Mouse (Mus musculus): ENCODE data around the gene Syt16. TPM values are rescaled to one million over a fixed set of nuclear protein-coding genes. Genes with fewer than 3 reads are reported as not detected.

Gene Syt16
- polyA plus RNA-seq, 1 experiment, result not detected

GRCm38 (mm10) chr12:74192552-74192951 lies 195.1 kb downstream of the Syt16 start:
- Histone ChIP-seq H3K79me2 (ENCODE audit: control insufficient read depth, insufficient read depth) (no peaks in the 10 kb centered on the region), H3K4me2 (ENCODE audit: low read depth) (peak overlapping the region; percentile 62)
- TF ChIP-seq TCF3 (IDR thresholded peaks at IDR 0.05; ENCODE audit: insufficient read length, low read depth) (no peak), CEBPB (IDR thresholded peaks at IDR 0.05; ENCODE audit: insufficient read depth, poor library complexity, severe bottlenecking) (peak; percentile 69)

GRCm38 (mm10) chr12:74201410-74201809 lies 203.9 kb downstream of the Syt16 start:
- no peaks in the 10 kb centered on the region for H3K79me2 ChIP-seq (ENCODE audit: control insufficient read depth, insufficient read depth)
- no peak overlapping the region for H3K4me3 ChIP-seq
- TF ChIP-seq TCF12 (IDR thresholded peaks at IDR 0.05; ENCODE audit: insufficient read depth, poor library complexity, severe bottlenecking) (no peak), MYOD1 (IDR thresholded peaks at IDR 0.05; ENCODE audit: control insufficient read depth in 1 of 3, insufficient read length in 2 of 3, low read depth in 2 of 3) (no peak), POLR2AphosphoS2 (IDR thresholded peaks at IDR 0.05; ENCODE audit: insufficient read length, low read depth) (no peak), MAX (IDR thresholded peaks at IDR 0.05; ENCODE audit: low read depth) (no peak), TCF3 (IDR thresholded peaks at IDR 0.05; ENCODE audit: insufficient read length, low read depth) (no peak), USF1 (IDR thresholded peaks at IDR 0.05; ENCODE audit: low read depth) (no peak), E2F4 (IDR thresholded peaks at IDR 0.05; ENCODE audit: insufficient read depth) (no peak), MYOG (IDR thresholded peaks at IDR 0.05; ENCODE audit: control insufficient read depth in 1 of 3, insufficient read depth in 1 of 3, insufficient read length in 2 of 3, low read depth in 2 of 3) (no peak), REST (IDR thresholded peaks at IDR 0.05; ENCODE audit: insufficient read depth, insufficient read length) (no peak), POLR2A (IDR thresholded peaks at IDR 0.05; ENCODE audit: insufficient read length, low read depth) (no peak), CEBPB (IDR thresholded peaks at IDR 0.05; ENCODE audit: insufficient read depth, poor library complexity, severe bottlenecking) (no peak), SRF (IDR thresholded peaks at IDR 0.05; ENCODE audit: control insufficient read depth, insufficient read length, low read depth) (no peak)

More at GRCm38 (mm10) chr12:74192552-74192951, 195.1 kb downstream of the Syt16 start:
- Histone ChIP-seq H3K27me3 (ENCODE audit: control insufficient read depth, insufficient read depth, insufficient read length) (no peaks in the 10 kb centered on the region), H3K4me3 (no peak overlapping the region), H3K36me3 (ENCODE audit: control insufficient read depth, insufficient read depth) (no peaks in the 10 kb centered on the region), H3ac (ENCODE audit: control insufficient read depth, insufficient read length) (no peak overlapping the region)

GRCm38 (mm10) chr12:74202431-74203042 lies 205.1 kb downstream of the Syt16 start:
- Histone ChIP-seq H3K4me2 (ENCODE audit: low read depth) (no peak overlapping the region), H3K4me3 (no peak overlapping the region), H3K27me3 (ENCODE audit: control insufficient read depth, insufficient read depth, insufficient read length) (no peaks in the 10 kb centered on the region), H3ac (ENCODE audit: control insufficient read depth, insufficient read length) (no peak overlapping the region), H3K36me3 (ENCODE audit: control insufficient read depth, insufficient read depth) (no peaks in the 10 kb centered on the region), H3K79me2 (ENCODE audit: control insufficient read depth, insufficient read depth) (no peaks in the 10 kb centered on the region)
- TF ChIP-seq REST (IDR thresholded peaks at IDR 0.05; ENCODE audit: insufficient read depth, insufficient read length) (no peak), TCF12 (IDR thresholded peaks at IDR 0.05; ENCODE audit: insufficient read depth, poor library complexity, severe bottlenecking) (no peak), POLR2AphosphoS2 (IDR thresholded peaks at IDR 0.05; ENCODE audit: insufficient read length, low read depth) (no peak), SRF (IDR thresholded peaks at IDR 0.05; ENCODE audit: control insufficient read depth, insufficient read length, low read depth) (no peak), MYOD1 (IDR thresholded peaks at IDR 0.05; ENCODE audit: control insufficient read depth in 1 of 3, insufficient read length in 2 of 3, low read depth in 2 of 3) (no peak)

More at GRCm38 (mm10) chr12:74201410-74201809, 203.9 kb downstream of the Syt16 start:
- no peak overlapping the region for H3ac ChIP-seq (ENCODE audit: control insufficient read depth, insufficient read length)
- H3K4me2 ChIP-seq (ENCODE audit: low read depth), result no peak overlapping the region
- no peaks in the 10 kb centered on the region for H3K27me3 ChIP-seq (ENCODE audit: control insufficient read depth, insufficient read depth, insufficient read length)
- no peaks in the 10 kb centered on the region for H3K36me3 ChIP-seq (ENCODE audit: control insufficient read depth, insufficient read depth)

- H3K4me2 ChIP-seq (ENCODE audit: low read depth), result no peak overlapping the region
- H3K79me2 ChIP-seq (ENCODE audit: control insufficient read depth, insufficient read depth), result no peaks in the 10 kb centered on the region
- no peaks in the 10 kb centered on the region for H3K27me3 ChIP-seq (ENCODE audit: control insufficient read depth, insufficient read depth, insufficient read length)
- H3ac ChIP-seq (ENCODE audit: control insufficient read depth, insufficient read length), result no peak overlapping the region
- no peak for TF ChIP-seq USF1 (IDR thresholded peaks at IDR 0.05; ENCODE audit: low read depth)
- TF ChIP-seq REST (IDR thresholded peaks at IDR 0.05; ENCODE audit: insufficient read depth, insufficient read length), result no peak
- no peak for TF ChIP-seq POLR2A (IDR thresholded peaks at IDR 0.05; ENCODE audit: insufficient read length, low read depth)
- no peak for TF ChIP-seq TCF3 (IDR thresholded peaks at IDR 0.05; ENCODE audit: insufficient read length, low read depth)
- no peak for TF ChIP-seq MYOG (IDR thresholded peaks at IDR 0.05; ENCODE audit: control insufficient read depth in 1 of 3, insufficient read depth in 1 of 3, insufficient read length in 2 of 3, low read depth in 2 of 3)
- no peak for TF ChIP-seq MYOD1 (IDR thresholded peaks at IDR 0.05; ENCODE audit: control insufficient read depth in 1 of 3, insufficient read length in 2 of 3, low read depth in 2 of 3)
- no peak for TF ChIP-seq TCF12 (IDR thresholded peaks at IDR 0.05; ENCODE audit: insufficient read depth, poor library complexity, severe bottlenecking)
- no peak overlapping the region for H3K4me3 ChIP-seq
- no peaks in the 10 kb centered on the region for H3K36me3 ChIP-seq (ENCODE audit: control insufficient read depth, insufficient read depth)
These were observed 214.7 kb downstream of the Syt16 start for GRCm38 (mm10) chr12:74212156-74212555.

- Histone ChIP-seq H3ac (ENCODE audit: control insufficient read depth, insufficient read length) (no peak overlapping the region), H3K27me3 (ENCODE audit: control insufficient read depth, insufficient read depth, insufficient read length) (no peaks in the 10 kb centered on the region), H3K4me3 (no peak overlapping the region), H3K36me3 (ENCODE audit: control insufficient read depth, insufficient read depth) (no peaks in the 10 kb centered on the region), H3K79me2 (ENCODE audit: control insufficient read depth, insufficient read depth) (no peaks in the 10 kb centered on the region), H3K4me2 (ENCODE audit: low read depth) (no peak overlapping the region)
- TF ChIP-seq POLR2A (IDR thresholded peaks at IDR 0.05; ENCODE audit: insufficient read length, low read depth) (no peak), REST (IDR thresholded peaks at IDR 0.05; ENCODE audit: insufficient read depth, insufficient read length) (no peak), CEBPB (IDR thresholded peaks at IDR 0.05; ENCODE audit: insufficient read depth, poor library complexity, severe bottlenecking) (no peak), E2F4 (IDR thresholded peaks at IDR 0.05; ENCODE audit: insufficient read depth) (no peak), MYOD1 (IDR thresholded peaks at IDR 0.05; ENCODE audit: control insufficient read depth in 1 of 3, insufficient read length in 2 of 3, low read depth in 2 of 3) (no peak), TCF12 (IDR thresholded peaks at IDR 0.05; ENCODE audit: insufficient read depth, poor library complexity, severe bottlenecking) (no peak), USF1 (IDR thresholded peaks at IDR 0.05; ENCODE audit: low read depth) (no peak), MAX (IDR thresholded peaks at IDR 0.05; ENCODE audit: low read depth) (no peak), MYOG (IDR thresholded peaks at IDR 0.05; ENCODE audit: control insufficient read depth in 1 of 3, insufficient read depth in 1 of 3, insufficient read length in 2 of 3, low read depth in 2 of 3) (no peak), TCF3 (IDR thresholded peaks at IDR 0.05; ENCODE audit: insufficient read length, low read depth) (no peak), SRF (IDR thresholded peaks at IDR 0.05; ENCODE audit: control insufficient read depth, insufficient read length, low read depth) (no peak), POLR2AphosphoS2 (IDR thresholded peaks at IDR 0.05; ENCODE audit: insufficient read length, low read depth) (no peak)
These were observed 218.8 kb downstream of the Syt16 start for GRCm38 (mm10) chr12:74216103-74216728.
